Mouse (Mus musculus): ENCODE data around the gene S1pr4. TPM values are rescaled to one million over a fixed set of nuclear protein-coding genes. Genes with fewer than 3 reads are reported as not detected.

Gene S1pr4
- polyA plus RNA-seq (2017; shearing (Covaris generic)), result 85.6 TPM

DNA sequence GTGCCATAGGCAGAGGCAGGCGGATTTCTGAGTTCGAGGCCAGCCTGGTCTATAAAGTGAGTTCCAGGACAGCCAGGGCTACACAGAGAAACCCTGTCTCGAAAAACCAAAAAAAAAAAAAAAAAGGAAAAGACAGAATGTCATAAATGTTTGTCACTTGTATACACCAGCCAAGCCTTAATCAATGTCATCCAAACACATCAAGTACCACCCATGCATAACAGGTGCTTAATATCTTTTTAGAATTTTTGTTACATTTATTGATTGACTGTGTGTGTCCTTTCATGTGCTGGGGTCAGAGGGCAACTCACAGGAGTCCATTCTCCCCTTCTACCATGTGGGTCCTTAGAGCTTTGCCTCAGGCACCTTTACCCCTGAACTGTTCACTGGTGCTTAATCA is at the start of gene S1pr4:
Gene S1pr4, minus strand, starts transcription at position 101 of the 400 bp plus-strand sequence.

DNA sequence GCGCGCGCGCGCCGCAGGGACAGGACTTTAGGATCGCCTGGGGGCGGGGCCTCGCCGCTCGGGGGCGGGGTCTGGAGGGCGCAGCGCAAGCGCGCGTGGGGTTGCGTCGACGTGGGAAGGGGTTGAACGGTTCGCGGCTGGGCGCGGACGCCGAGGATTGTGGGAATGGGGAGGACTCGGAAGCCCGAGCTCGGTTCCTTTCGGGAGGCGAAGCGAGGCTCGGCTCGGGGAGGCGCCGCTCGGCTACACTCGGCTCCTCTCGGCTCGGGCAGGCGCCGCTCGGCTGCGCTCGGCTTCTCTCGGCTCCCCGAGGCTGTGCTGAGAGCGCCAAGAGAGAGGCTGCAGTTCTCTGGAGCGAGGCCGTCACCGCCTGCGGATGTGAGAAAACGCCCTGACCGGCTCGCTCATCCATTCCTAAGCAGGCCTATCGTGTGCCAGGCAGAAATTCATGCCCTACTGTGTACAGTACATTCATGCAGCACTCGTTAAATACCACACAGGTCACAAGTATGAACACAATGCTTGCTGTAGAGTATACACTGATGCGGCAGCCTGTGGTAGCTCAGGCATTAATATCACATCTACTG is 45.3 kb upstream of the S1pr4 start, which contains the start of gene Gna11:
Gene Gna11, minus strand, starts transcription at position 30 of the 587 bp plus-strand sequence.

GRCm38 (mm10) chr10:81524051-81524605 is 24.2 kb upstream of the S1pr4 start, which contains the start of gene Gna15:
Gna15 (minus strand) TSS chr10:81524225.

DNA sequence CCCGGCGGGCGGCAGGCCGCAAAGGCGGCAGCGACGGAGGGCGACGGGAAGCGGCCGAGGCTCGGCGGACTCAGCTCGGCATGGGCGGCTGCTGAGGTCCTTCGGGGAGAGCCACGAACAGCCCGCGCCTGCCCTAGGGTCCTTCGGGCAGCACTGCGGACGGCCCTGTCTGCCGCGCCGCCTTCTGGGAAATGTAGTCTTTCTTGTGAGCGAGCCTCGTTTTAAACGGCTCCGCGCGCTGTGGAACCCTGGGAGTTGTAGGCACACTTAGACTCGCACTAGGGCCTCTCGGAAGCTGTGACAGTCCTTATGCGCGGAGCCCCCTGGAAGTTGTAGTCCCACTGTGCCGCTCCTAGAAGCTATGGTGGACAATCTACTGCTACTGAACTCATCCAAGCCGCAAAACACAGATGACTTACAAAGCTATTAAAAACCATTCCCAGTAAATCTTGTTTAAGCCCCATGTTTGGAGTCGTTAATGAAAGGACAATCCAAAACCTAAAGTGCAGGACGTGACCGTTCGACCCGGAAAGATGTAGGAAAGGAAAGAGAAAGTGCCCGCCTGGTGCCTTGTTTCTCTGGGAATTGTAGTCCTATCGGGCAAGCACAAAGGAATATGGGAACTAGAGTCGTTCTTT is 3.5 kb downstream of the S1pr4 start, which contains the start of gene Ncln:
Gene Ncln, minus strand, starts transcription at position 129 of the 638 bp plus-strand sequence.

DNA sequence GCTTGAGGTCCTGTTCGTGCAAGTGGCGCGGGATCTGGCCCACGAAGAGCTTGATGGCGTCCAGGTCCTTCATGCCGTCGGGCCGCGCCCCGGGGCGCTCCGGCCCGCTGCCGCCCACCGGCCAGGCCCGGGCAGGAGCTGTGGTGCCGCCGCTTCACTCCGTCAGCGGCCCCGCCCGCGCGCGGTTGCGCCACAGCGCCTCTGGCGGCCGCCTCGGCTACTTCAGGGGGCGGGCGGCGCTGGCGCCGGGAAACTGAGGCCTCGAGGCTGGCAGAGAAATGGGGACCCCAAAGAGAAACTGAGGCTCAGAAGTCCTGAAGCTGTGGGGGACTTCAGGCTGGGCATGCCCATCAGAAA is 17.4 kb downstream of the S1pr4 start, which contains the start of gene Celf5:
Gene Celf5, minus strand, starts transcription at position 177 of the 357 bp plus-strand sequence.

GRCm38 (mm10) chr10:81455181-81455895 is 44.6 kb downstream of the S1pr4 start, which contains the start of gene Nfic:
Nfic (minus strand) TSS chr10:81455635.

Other genes with a start within 250 kb of the S1pr4 start
- gene Matk, start 247.2 kb downstream of the S1pr4 start, polyA plus RNA-seq (2017; shearing (Covaris generic)), result 128 TPM
- gene Mrpl54, start 233.2 kb downstream of the S1pr4 start, polyA plus RNA-seq (2017; shearing (Covaris generic)), result 129 TPM
- 62.8 TPM for gene Apba3, start 233.2 kb downstream of the S1pr4 start, polyA plus RNA-seq (2017; shearing (Covaris generic))
- 18.0 TPM for gene Tjp3, start 208.6 kb downstream of the S1pr4 start, polyA plus RNA-seq (2017; shearing (Covaris generic))
- gene Pip5k1c, start 207.2 kb downstream of the S1pr4 start, polyA plus RNA-seq (2017; shearing (Covaris generic)), result 42.0 TPM
- 25.4 TPM for gene Cactin, start 179.0 kb downstream of the S1pr4 start, polyA plus RNA-seq (2017; shearing (Covaris generic))
- gene Tbxa2r, start 171.4 kb downstream of the S1pr4 start, polyA plus RNA-seq (2017; shearing (Covaris generic)), result 55.0 TPM
- 0.18 TPM for gene Gipc3, start 156.9 kb downstream of the S1pr4 start, polyA plus RNA-seq (2017; shearing (Covaris generic))
- gene Hmg20b, start 149.7 kb downstream of the S1pr4 start, polyA plus RNA-seq (2017; shearing (Covaris generic)), result 29.3 TPM
- 1.7 TPM for gene Mfsd12, start 142.6 kb downstream of the S1pr4 start, polyA plus RNA-seq (2017; shearing (Covaris generic))
- 0.56 TPM for gene 4930404N11Rik, start 134.3 kb downstream of the S1pr4 start, polyA plus RNA-seq (2017; shearing (Covaris generic))
- gene Fzr1, start 121.6 kb downstream of the S1pr4 start, polyA plus RNA-seq (2017; shearing (Covaris generic)), result 22.3 TPM
- 40.6 TPM for gene Dohh, start 115.7 kb downstream of the S1pr4 start, polyA plus RNA-seq (2017; shearing (Covaris generic))
- gene Gm48551, start 115.7 kb downstream of the S1pr4 start, polyA plus RNA-seq (2017; shearing (Covaris generic)), result 2.3 TPM
- gene Gm48552, start 111.1 kb downstream of the S1pr4 start, polyA plus RNA-seq (2017; shearing (Covaris generic)), result 2.6 TPM
- gene Smim24, start 107.1 kb downstream of the S1pr4 start, polyA plus RNA-seq (2017; shearing (Covaris generic)), result 13.0 TPM
- 19.9 TPM for gene Nfic, start 44.5 kb downstream of the S1pr4 start, polyA plus RNA-seq (2017; shearing (Covaris generic))
- gene Celf5, start 17.4 kb downstream of the S1pr4 start, polyA plus RNA-seq (2017; shearing (Covaris generic)), result 0.35 TPM
- gene Ncln, start 3.7 kb downstream of the S1pr4 start, polyA plus RNA-seq (2017; shearing (Covaris generic)), result 145 TPM
- 40.0 TPM for gene Gna15, start 24.1 kb upstream of the S1pr4 start, polyA plus RNA-seq (2017; shearing (Covaris generic))
- gene Gna11, start 45.1 kb upstream of the S1pr4 start, polyA plus RNA-seq (2017; shearing (Covaris generic)), result 6.5 TPM
- gene Aes, start 59.4 kb upstream of the S1pr4 start, polyA plus RNA-seq (2017; shearing (Covaris generic)), result 154 TPM
- gene Tle2, start 74.4 kb upstream of the S1pr4 start, polyA plus RNA-seq (2017; shearing (Covaris generic)), result 2.7 TPM
- 1.1 TPM for gene Tle6, start 100.9 kb upstream of the S1pr4 start, polyA plus RNA-seq (2017; shearing (Covaris generic))
- gene BC025920, start 106.1 kb upstream of the S1pr4 start, polyA plus RNA-seq (2017; shearing (Covaris generic)), result 2.1 TPM
- 23.6 TPM for gene Sirt6, start 127.7 kb upstream of the S1pr4 start, polyA plus RNA-seq (2017; shearing (Covaris generic))
- 2.4 TPM for gene Ankrd24, start 128.4 kb upstream of the S1pr4 start, polyA plus RNA-seq (2017; shearing (Covaris generic))
- gene Gm10778, start 148.9 kb upstream of the S1pr4 start, polyA plus RNA-seq (2017; shearing (Covaris generic)), result 10.4 TPM
- gene Zfp433, start 204.7 kb upstream of the S1pr4 start, polyA plus RNA-seq (2017; shearing (Covaris generic)), result 21.2 TPM